Mouse (Mus musculus): ENCODE results near the gene Sept11. TPM values are rescaled to one million over a fixed set of nuclear protein-coding genes. Genes with fewer than 3 reads are reported as not detected.

The Sept11 gene
- polyA plus RNA-seq, 1 experiment from 2014 or later = 39.2 TPM

DNA sequence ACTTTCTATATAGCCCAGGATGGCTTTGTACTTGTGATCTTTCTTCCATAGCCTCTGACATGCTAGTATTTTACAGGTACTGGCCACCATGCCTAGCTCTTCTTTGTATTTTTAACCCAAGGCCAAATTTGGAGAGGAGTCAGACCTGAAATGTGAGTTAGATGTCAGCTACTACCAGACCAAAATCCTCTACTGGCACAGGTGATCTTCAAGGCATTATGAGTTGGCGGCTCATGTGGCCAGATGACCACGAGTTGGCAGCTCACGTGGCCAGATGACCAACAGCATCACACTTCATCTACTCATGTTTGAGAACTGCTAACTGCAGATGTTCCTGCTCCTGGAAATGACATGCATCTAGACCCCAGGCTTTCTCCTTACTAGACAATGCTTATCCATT lies 125.1 kb downstream of the Sept11 start:
- Histone ChIP-seq H3K9me3 (ENCODE audit: control insufficient read depth) (no peaks in the 10 kb centered on the region), H3K27me3 (replicated peaks; ENCODE audit: control insufficient read depth, insufficient read depth, low read length) (no peaks in the 10 kb centered on the region), H3K9ac (ENCODE audit: low read depth, low read length) (no peak overlapping the region), H3K4me2 (replicated peaks; ENCODE audit: low read depth) (no peak overlapping the region), H3K4me3 (ENCODE audit: low read depth, low read length) (no peak overlapping the region), H3K4me1 (replicated peaks; ENCODE audit: control insufficient read depth, insufficient read depth, low read length) (no peaks in the 10 kb centered on the region), H3K27ac (ENCODE audit: low read depth, low read length) (no peak overlapping the region), H3K36me3 (ENCODE audit: control insufficient read depth, insufficient read depth) (no peaks in the 10 kb centered on the region)
- WGBS = 92% methylated on average over 3 of the region's 3 CpGs
- ATAC-seq = no peak
- TF ChIP-seq CTCF (IDR thresholded peaks at IDR 0.05; ENCODE audit: low read depth) = no peak

DNA sequence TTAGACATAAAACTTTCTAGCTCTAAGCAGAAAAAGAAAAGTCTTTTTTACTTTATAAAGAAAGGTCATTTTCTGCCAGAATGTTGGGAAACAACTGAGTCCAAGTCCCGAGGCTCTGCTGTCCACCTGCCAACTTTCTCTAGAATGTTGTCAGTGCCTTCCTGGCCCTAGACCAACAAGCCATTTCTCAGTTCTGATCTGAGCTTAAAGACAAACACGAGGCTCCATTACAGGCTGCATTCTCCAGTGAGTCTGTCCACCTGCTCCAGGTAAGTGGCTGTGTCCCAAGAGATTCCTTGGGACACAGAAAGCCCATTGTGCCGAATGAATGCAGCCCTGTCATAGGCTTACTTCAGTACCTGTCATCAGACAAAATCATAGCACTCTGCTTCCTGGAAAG lies 128.4 kb downstream of the Sept11 start:
- WGBS = 51% methylated on average over 3 of the region's 3 CpGs
- H3K27ac ChIP-seq (ENCODE audit: low read depth, low read length) = no peak overlapping the region
- ATAC-seq = no peak
- no peak for TF ChIP-seq CTCF (IDR thresholded peaks at IDR 0.05; ENCODE audit: low read depth)
- no peaks in the 10 kb centered on the region for H3K36me3 ChIP-seq (ENCODE audit: control insufficient read depth, insufficient read depth)
- H3K27me3 ChIP-seq (replicated peaks; ENCODE audit: control insufficient read depth, insufficient read depth, low read length) = no peaks in the 10 kb centered on the region
- no peak overlapping the region for H3K4me3 ChIP-seq (ENCODE audit: low read depth, low read length)
- no peak overlapping the region for H3K4me2 ChIP-seq (replicated peaks; ENCODE audit: low read depth)
- H3K9ac ChIP-seq (ENCODE audit: low read depth, low read length) = no peak overlapping the region
- no peaks in the 10 kb centered on the region for H3K4me1 ChIP-seq (replicated peaks; ENCODE audit: control insufficient read depth, insufficient read depth, low read length)
- H3K9me3 ChIP-seq (ENCODE audit: control insufficient read depth) = no peaks in the 10 kb centered on the region

DNA sequence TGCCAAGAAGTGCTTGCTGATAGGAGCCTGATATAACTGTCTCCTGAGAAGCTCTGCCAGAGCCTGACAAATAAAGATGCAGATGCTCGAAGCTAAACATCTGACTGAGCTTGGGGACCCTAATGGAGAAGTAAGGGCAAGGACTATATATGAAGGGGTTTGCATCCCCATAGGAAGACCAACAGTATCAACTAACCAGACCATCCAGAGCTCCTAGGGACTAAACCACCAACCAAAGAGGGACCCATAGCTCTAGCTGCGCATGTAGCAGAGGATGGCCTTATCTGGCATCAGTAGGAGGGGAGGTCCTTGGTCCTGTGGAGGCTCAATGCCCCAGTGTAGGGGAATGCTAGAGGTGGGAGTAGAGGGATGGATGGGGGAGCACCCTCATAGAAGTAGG lies 131.3 kb downstream of the Sept11 start:
- Histone ChIP-seq H3K27me3 (replicated peaks; ENCODE audit: control insufficient read depth, insufficient read depth, low read length) (no peaks in the 10 kb centered on the region), H3K4me1 (replicated peaks; ENCODE audit: control insufficient read depth, insufficient read depth, low read length) (no peaks in the 10 kb centered on the region), H3K27ac (ENCODE audit: low read depth, low read length) (no peak overlapping the region), H3K4me2 (replicated peaks; ENCODE audit: low read depth) (no peak overlapping the region), H3K4me3 (ENCODE audit: low read depth, low read length) (no peak overlapping the region), H3K9me3 (ENCODE audit: control insufficient read depth) (no peaks in the 10 kb centered on the region), H3K9ac (ENCODE audit: low read depth, low read length) (no peak overlapping the region), H3K36me3 (ENCODE audit: control insufficient read depth, insufficient read depth) (no peaks in the 10 kb centered on the region)
- 73% methylated on average over 2 of the region's 2 CpGs for WGBS
- no peak for ATAC-seq
- no peak for TF ChIP-seq CTCF (IDR thresholded peaks at IDR 0.05; ENCODE audit: low read depth)

Other genes with a start within 250 kb of the Sept11 start
- 16.1 and 18.0 TPM in 2 replicates for gene Sowahb, start 48.4 kb upstream of the Sept11 start, polyA plus RNA-seq (2015; fragmentation: Nextera tagmentation; extraction: Ambion mirVana)
- gene Ccni, start 113.1 kb downstream of the Sept11 start, polyA plus RNA-seq (2015; fragmentation: Nextera tagmentation; extraction: Ambion mirVana) = 68.1 and 71.0 TPM in 2 replicates
- gene 2010109A12Rik, start 113.1 kb downstream of the Sept11 start, polyA plus RNA-seq (2015; fragmentation: Nextera tagmentation; extraction: Ambion mirVana) = 1.0 and 1.3 TPM in 2 replicates
- 28.0 and 34.5 TPM in 2 replicates for gene Ccng2, start 173.8 kb downstream of the Sept11 start, polyA plus RNA-seq (2015; fragmentation: Nextera tagmentation; extraction: Ambion mirVana)

Measured in intestine, postnatal 0 days (tissue).